Mouse (Mus musculus) left cerebral cortex, postnatal 25 days (tissue): Measurements from ENCODE around the gene Suv39h2. TPM values are rescaled to one million over a fixed set of nuclear protein-coding genes. Genes with fewer than 3 reads are reported as not detected.

Experiments
- DNase-seq, 2 experiments: peaks; one replicate each; pipeline ENCODE4 v3.0.0; 2022; ENCODE audit warnings: low spot score in 2 of 2, mixed read lengths in 1 of 2
- intact Hi-C: fragments of 180-260 bp; cut with DNase I; formaldehyde crosslinking; loops from one replicate; pipeline ENCODE4 v1.15.1; 2025
- total RNA-seq, 2 experiments: library from RNA; stranded (reverse); gene quantifications; 2 replicates each; pipeline ENCODE4 v1.2.3; 2021

Suv39h2 gene
- 1 to 10 TPM; 3.5 to 4.4 TPM for total RNA-seq

- peak; percentile 95 to 97 for DNase-seq
- intact Hi-C loops, result loop anchor here (2.0 kb wide), 3 partner anchors 38 to 142 kb away; partner anchors contain the start of genes Cdnf, Dclre1c, Gm45902 and Hspa14
Measured at GRCm38 (mm10) chr2:3474861-3475283, at the start of gene Suv39h2. TSS of gene Suv39h2 (minus strand) at chr2:3475031.

DNA sequence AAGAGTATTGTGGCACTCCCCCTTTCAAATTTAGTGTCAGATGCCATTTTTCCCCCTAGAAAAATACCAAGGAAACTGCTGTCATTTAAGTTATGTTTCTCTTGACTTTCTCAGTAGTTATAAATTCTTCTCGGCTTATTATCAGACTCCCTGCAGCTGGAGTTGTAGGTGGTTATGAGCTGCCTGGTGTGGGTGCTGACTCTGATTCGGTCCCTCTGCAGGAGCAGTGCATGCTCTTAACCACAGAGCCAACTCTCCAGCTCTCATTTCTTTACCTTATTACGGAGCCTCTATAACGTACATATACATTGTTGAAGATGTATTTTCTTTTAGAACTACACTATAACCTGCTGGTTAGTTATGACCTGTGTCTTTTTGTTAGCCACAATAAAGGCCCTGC is 47.7 kb upstream of the Suv39h2 start:
- DNase-seq, result no peak
- intact Hi-C loops, result no loop called here

DNA sequence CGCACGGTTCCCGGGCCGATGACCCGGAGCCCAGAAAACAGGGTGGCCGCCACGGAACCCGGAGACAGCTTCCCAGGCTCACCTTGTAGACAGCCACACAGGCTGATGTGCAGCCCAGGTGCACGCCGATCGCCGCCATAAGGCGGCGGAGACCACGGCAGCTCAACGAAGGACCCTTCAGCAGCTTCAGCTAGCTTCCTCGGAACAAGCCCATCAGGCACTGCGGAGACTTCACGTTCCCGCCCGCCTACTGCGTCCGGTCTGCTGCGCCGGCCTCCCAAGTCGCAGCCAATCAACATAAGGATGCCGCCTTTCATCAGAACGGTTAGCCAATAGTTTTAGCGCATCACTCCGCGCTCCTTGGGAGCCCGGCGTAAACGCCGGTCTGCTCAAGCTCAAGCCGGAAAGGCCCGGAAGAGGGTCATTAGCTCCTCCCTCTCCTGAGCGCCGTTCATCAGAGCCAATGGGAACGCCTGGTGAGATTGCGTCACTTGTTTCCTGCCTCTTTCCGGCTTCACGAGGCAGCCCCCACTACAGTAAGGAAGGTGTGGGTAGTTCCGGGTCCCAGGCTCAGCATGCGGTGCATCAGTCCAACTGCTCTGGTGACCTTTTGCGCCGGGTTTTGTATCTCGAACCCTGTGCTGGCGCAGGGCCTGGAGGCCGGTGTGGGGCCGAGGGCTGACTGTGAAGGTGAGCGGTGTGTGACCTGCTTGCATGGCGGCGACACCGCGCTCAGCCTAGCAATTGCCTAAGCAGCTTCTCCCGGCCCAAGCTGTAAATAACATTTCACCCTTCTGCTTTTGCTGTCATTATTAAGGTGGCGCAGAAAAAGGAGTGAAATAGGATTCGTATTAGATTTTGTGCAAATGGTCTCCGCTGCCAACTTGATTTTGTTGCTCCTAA is 38.0 kb upstream of the Suv39h2 start, which contains the start of the genes Gm45902, Hspa14 and Cdnf:
Gm45902 (minus strand) TSS at position 239 of the 903 bp plus-strand sequence.
Hspa14 (minus strand) TSS at position 263 of the 903 bp plus-strand sequence.
Cdnf (plus strand) TSS at position 479 of the 903 bp plus-strand sequence.
- intact Hi-C loops, result loop anchor here (2.0 to 5.0 kb wide), 2 partner anchors 38 to 96 kb away; partner anchors contain the start of gene Suv39h2

DNA sequence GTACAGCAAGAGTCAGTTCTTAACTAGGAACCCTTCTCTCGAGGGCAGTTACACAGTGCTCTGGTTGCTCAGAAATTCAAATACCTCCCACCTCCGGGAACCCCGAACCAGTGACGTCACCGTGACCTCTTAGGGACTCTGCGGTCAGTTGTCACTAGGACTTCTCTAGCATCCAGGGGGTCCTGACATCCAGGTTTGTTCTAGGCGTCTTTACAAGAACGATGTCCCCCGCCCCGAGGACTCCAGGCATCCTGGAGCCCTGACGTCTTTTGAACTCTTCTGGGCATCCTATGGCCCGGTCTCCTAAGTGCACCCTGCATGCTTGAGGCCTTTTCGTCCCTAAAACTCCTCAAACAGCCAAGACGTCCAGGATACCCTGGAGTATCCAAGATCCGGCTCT is 37.2 kb upstream of the Suv39h2 start:
- intact Hi-C loops, result loop anchor here (2.0 to 5.0 kb wide), 2 partner anchors 37 to 95 kb away; partner anchors contain the start of gene Suv39h2
- DNase-seq, result peak in 1 of 2 experiments; percentile 14

More for the DNA sequence above, 38.0 kb upstream of the Suv39h2 start, which contains the start of the genes Gm45902, Hspa14 and Cdnf:
- DNase-seq, result peak; percentile 98 to 99

- intact Hi-C loops, result no loop called here
- no peak for DNase-seq
Measured at GRCm38 (mm10) chr2:3500886-3501285, 26.1 kb upstream of the Suv39h2 start.

GRCm38 (mm10) chr2:3499543-3499942 is 24.7 kb upstream of the Suv39h2 start:
- no peak for DNase-seq
- intact Hi-C loops, result no loop called here

DNA sequence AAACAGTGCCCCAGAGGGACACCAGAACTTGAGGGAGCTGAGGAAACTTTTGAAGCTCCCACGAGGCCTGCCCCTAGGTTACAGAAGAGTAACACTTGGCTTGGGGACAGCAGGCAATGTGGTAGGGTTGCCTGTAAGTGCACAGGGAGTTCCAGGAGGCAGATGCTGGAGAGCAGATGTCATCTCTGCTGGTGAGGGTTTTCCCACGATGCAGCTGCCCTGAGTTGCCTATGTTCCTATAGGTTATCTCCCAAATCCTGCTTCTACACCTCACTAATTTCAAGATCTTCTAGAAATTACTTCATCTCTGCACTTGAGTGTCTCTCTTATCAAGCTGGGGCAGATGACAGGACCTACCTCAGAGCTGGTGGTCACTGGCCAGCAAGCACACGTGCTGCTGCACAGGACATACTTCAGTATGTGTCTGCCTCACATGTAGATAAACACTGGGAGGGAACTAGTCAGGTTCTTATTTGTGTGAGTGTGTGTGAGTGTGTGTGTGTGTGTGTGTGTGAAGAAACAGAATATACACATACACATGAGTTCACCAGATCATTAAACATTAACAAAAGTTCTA is 19.1 kb upstream of the Suv39h2 start:
- intact Hi-C loops, result no loop called here
- no peak for DNase-seq

DNA sequence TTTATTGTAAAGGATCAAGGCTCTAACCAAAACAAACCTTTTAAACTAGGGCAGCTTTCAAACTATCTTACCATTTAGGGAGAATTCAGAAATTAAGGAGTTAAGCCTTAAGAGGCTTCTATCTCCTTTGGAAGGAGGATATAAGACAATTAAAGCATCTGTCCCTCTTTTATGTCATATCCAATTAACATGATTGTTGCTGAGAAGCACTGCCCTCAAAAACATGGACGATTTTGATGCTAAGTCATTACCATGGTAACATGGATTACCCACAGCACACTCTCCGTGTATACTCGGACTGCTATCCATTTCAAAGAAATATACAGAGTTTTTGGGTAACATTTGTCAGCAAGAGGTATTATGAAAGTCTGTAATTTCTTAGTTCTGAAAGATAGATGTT is 15.0 kb upstream of the Suv39h2 start:
- DNase-seq, result no peak
- intact Hi-C loops, result no loop called here

DNA sequence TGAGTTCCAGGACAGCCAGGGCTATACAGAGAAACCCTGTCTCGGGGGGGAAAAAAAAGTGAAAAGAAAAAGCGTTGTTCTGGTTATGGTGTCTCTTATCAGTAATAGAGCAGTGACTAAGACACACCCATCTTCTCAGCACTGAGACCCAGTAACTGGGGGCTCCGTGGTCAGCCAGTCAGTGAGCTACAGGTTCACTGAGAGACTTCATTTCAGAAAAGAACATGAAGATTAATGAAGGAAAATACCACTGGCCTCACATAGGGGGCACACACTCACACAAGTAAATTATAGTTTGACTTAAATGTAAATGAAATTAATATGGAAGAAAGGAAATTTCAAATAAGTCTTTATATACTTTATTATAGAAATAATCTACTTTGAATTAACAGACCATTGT is 5.4 kb upstream of the Suv39h2 start:
- no peak for DNase-seq
- intact Hi-C loops, result no loop called here

DNA sequence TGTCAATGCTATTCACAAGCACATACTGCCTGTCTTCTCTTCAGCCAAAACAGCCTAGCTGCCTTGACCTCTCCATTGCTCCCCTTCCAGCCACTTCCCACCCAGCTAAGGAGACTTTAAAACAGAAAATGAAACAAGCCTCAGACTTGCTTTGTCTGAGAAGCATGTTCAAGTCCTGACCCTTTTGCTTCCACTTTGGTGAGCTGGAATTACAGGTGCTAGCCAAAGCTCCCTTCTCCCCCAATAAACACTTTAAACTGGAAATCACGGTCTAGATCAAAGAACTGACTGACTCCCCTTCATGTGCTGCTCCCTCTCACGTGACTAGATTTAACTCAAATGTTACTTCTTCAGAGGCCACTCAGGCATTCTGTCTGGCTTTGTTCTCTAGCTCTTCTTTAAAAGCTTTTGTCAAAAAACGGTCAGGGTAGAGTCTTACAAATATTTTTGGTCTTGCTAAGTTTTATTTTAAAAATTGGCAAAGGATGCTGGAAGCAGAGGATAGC is 968 bp upstream of the Suv39h2 start:
- intact Hi-C loops, result loop anchor here (2.0 kb wide), 3 partner anchors 37 to 143 kb away; partner anchors contain the start of genes Cdnf, Dclre1c, Gm45902 and Hspa14
- no peak for DNase-seq

DNA sequence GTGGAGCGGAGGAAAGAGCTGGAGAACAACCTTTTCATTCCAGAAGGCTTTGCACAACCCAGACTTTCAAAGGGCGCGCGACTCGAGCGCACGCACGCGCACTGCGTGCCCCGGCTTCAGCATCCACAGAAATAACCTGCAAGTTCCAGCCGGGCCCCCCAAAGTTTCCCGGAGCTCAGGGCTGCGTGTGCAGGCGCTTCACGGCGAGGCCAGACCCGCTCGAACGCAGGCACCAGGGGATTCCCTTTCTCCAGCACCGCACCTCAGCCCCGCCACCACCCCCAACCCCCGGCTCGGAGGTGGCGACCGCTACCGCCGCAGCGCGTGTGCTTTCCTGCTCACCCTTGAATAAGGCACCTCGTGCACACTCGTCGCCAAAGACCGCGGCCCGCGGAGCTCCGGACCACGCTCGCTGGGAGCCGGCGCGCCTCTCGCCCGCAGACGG is 448 bp downstream of the Suv39h2 start:
- intact Hi-C loops, result loop anchor here (2.0 kb wide), 3 partner anchors 38 to 142 kb away; partner anchors contain the start of genes Cdnf, Dclre1c, Gm45902 and Hspa14
- DNase-seq, result peak; percentile 61 to 66

DNA sequence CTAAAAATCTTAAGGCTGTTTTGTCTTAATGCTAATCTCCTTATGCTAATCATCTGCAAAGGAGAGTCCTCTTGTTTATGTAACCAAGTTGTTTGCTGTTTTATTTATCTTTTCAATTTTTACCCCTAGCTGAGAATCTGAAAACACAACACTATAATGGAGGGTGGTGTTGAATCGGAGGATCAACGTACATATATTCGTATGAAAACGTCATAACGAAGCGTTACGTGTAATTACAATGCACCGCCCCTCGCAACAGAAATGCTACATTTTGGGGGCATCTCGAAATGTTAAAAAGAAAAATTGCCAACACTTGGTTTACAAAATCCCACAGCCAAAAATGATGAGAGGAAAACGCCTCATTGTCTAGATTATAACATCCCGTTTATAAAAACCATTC is 940 bp downstream of the Suv39h2 start:
- intact Hi-C loops, result loop anchor here (2.0 kb wide), 3 partner anchors 39 to 141 kb away; partner anchors contain the start of genes Cdnf, Dclre1c, Gm45902 and Hspa14
- no peak for DNase-seq

DNA sequence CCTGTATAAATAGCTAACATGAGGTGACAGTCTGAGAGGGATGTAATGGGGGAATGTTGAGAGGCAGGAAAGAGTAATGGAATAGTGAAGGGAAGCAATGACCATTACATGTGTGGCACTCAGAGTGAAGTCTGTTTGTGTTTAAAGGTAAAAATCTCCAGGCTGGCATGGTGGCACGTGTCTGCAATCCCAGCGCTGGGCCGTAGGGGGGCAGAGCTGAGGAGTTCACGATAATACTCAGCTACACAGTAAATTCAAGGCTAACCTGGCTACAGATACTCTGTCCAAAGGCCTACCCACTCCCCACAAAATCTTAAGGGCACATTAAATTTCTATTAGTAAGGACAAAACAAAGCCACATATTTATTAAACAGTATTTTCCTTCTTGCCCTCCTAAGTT is 18.2 kb downstream of the Suv39h2 start:
- DNase-seq, result no peak
- intact Hi-C loops, result no loop called here

- peak in 1 of 2 experiments; percentile 12 for DNase-seq
- intact Hi-C loops, result no loop called here
Measured at GRCm38 (mm10) chr2:3453096-3453495, 21.7 kb downstream of the Suv39h2 start.

- peak; percentile 54 to 92 for DNase-seq
- intact Hi-C loops, result no loop called here
Measured at GRCm38 (mm10) chr2:3449431-3449830, 25.4 kb downstream of the Suv39h2 start.

DNA sequence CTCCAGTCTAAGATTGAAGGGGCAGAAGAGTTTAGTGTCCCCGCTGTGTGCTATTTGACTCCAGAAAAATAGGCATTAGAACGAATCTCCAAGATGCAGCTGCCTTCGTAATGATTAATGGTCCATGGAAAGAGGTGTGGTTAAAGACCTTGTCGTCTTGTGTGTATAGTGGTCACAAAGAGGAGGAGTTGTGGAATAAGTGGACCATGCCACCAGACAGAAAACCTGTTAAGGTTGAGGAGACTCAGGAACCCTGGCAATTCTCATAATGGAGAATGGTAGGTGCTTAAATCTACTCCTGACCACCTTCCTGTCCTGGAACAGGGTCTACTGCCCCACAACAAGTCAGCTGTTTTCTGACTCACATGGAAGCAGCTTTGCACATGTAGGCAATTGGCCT is 28.8 kb downstream of the Suv39h2 start:
- DNase-seq, result no peak
- intact Hi-C loops, result no loop called here

- peak in 1 of 2 experiments; percentile 19 for DNase-seq
- intact Hi-C loops, result no loop called here
Measured at GRCm38 (mm10) chr2:3444206-3444605, 30.6 kb downstream of the Suv39h2 start.

- intact Hi-C loops, result no loop called here
- no peak for DNase-seq
Measured at GRCm38 (mm10) chr2:3437956-3438355, 36.9 kb downstream of the Suv39h2 start.

- no peak for DNase-seq
- intact Hi-C loops, result no loop called here
Measured at GRCm38 (mm10) chr2:3435369-3436061, 39.3 kb downstream of the Suv39h2 start.
